Mouse (Mus musculus) erythroblast, embryonic 14.5 days (primary cell): ENCODE measurements around the gene Mus81.

Experiments used
- GATA1 ChIP-seq: IDR thresholded peaks from 2 replicates; pipeline ENCODE4 v1.6.1; 2012; ENCODE audit warnings: low read length, inconsistent platforms, mixed read lengths
- TAL1 ChIP-seq: IDR thresholded peaks from 3 replicates; pipeline ENCODE4 v1.6.1; 2012; ENCODE audit warnings: low read length, inconsistent platforms, mixed read lengths

GRCm38 (mm10) chr19:5500330-5500875 is 12.2 kb upstream of the Mus81 start:
- TF ChIP-seq GATA1 (no peak), TAL1 (no peak)
